Mouse (Mus musculus) neural tube, embryonic 13.5 days (tissue): ENCODE data around the gene Brd1. TPM values are rescaled to one million over a fixed set of nuclear protein-coding genes. Genes with fewer than 3 reads are reported as not detected.
"Not testable (repeated sequence)": the region's sequence is repeated elsewhere in the genome, so short reads cannot be mapped to it uniquely, and the experiment has no call there.

Source experiments
- ATAC-seq: fragments of 200-750 bp; cut with Nextera tagmentation; 2 replicates; pipeline ENCODE4 v1.8.0; 2017; ENCODE audit warnings: low read depth, mild to moderate bottlenecking, moderate TSS enrichment, moderate library complexity
- H3K27ac ChIP-seq: fragments of 300-500 bp; sonication (generic); replicated peaks from 2 replicates; pipeline ENCODE4 v1.5.1; 2015; ENCODE audit warnings: moderate library complexity, mild to moderate bottlenecking, inconsistent platforms
- H3K27me3 ChIP-seq: fragments of 300-500 bp; sonication (generic); 2 replicates; pipeline ENCODE4 v1.6.1; 2015; ENCODE audit warnings: mild to moderate bottlenecking, inconsistent platforms
- H3K36me3 ChIP-seq: fragments of 300-500 bp; sonication (generic); 2 replicates; pipeline ENCODE4 v1.6.1; 2015; ENCODE audit warnings: mild to moderate bottlenecking, inconsistent platforms
- H3K4me1 ChIP-seq: fragments of 300-500 bp; sonication (generic); replicated peaks from 2 replicates; pipeline ENCODE4 v1.6.1; 2015; ENCODE audit warnings: inconsistent platforms
- H3K4me2 ChIP-seq: fragments of 300-500 bp; sonication (generic); 2 replicates; pipeline ENCODE4 v1.6.1; 2015; ENCODE audit warnings: inconsistent platforms, mild to moderate bottlenecking, moderate library complexity
- H3K4me3 ChIP-seq: fragments of 300-500 bp; sonication (generic); 2 replicates; pipeline ENCODE4 v1.5.1; 2015; ENCODE audit warnings: mild to moderate bottlenecking, inconsistent platforms
- H3K9ac ChIP-seq: fragments of 300-500 bp; sonication (generic); 2 replicates; pipeline ENCODE4 v1.6.1; 2015; ENCODE audit warnings: moderate library complexity, mild to moderate bottlenecking, inconsistent platforms
- H3K9me3 ChIP-seq: fragments of 300-500 bp; sonication (generic); 2 replicates; pipeline ENCODE4 v1.6.1; 2016; ENCODE audit warnings: inconsistent platforms
- WGBS: fragments of 180-500 bp; shearing (Covaris S2); methylation state at CpG from one replicate; pipeline ENCODE4 v1.1.7; 2015; 5-methylcytosine and 5-hydroxymethylcytosine counted together
- polyA plus RNA-seq: library from polyadenylated mRNA; unstranded; fragments of >200 nt; fragmentation: Nextera tagmentation; extraction: Ambion mirVana; gene quantifications from 2 replicates; pipeline ENCODE4 v1.2.1, GENCODE M21; 2015

The Brd1 gene
- polyA plus RNA-seq, result 18.1 and 20.3 TPM in 2 replicates

GRCm38 (mm10) chr15:88733834-88734571 lies at the start of gene Brd1:
Gene Brd1 (minus strand): TSS chr15:88734233.
- H3K27ac ChIP-seq, result peak within 1 kb of the TSS; percentile 88
- under 1% methylated on average over 53 of the region's 103 CpGs for WGBS
- peak within 1 kb of the TSS; percentile 99 for H3K4me3 ChIP-seq
- peak within 1 kb of the TSS; percentile 99 for H3K4me2 ChIP-seq
- ATAC-seq, result peak; percentile 85
- no peaks in the 10 kb centered on the region for H3K9me3 ChIP-seq
- H3K36me3 ChIP-seq, result peaks cover 19% of the 10 kb centered on the region
- peak within 1 kb of the TSS; percentile 99 for H3K9ac ChIP-seq
- peaks cover 35% of the 10 kb centered on the region for H3K4me1 ChIP-seq
- H3K27me3 ChIP-seq, result no peaks in the 10 kb centered on the region

DNA sequence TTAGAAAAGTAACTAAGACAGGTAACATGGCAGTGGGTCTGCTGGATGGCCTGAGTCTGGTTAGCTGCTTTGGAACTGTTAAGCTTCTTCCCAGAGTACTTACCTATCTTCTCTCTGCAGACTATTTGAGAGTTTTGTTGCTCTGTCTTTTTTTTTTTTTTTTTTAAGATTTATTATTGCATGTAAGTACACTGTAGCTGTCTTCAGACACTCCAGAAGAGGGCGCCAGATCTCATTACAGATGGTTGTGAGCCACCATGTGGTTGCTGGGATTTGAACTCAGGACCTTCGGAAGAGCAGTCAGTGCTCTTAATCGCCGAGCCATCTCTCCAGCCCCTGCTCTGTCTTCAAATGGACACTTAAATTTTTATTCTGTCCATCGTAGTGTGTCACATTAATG lies 40.6 kb upstream of the Brd1 start:
- Histone ChIP-seq H3K9me3 (peaks cover 12% of the 10 kb centered on the region), H3K36me3 (peaks cover 67% of the 10 kb centered on the region)
- ATAC-seq, H3K27ac ChIP-seq, H3K4me3 ChIP-seq, H3K4me1 ChIP-seq, H3K9ac ChIP-seq, H3K4me2 ChIP-seq, H3K27me3 ChIP-seq: not testable (repeated sequence)
- WGBS, result 93% methylated on average over 5 of the region's 5 CpGs

GRCm38 (mm10) chr15:88768537-88768936 lies 34.5 kb upstream of the Brd1 start:
- Histone ChIP-seq H3K27me3 (no peaks in the 10 kb centered on the region), H3K27ac (no peak overlapping the region), H3K36me3 (peaks cover 67% of the 10 kb centered on the region), H3K4me3 (no peak overlapping the region), H3K9ac (no peak overlapping the region), H3K9me3 (peaks cover 12% of the 10 kb centered on the region), H3K4me2 (no peak overlapping the region), H3K4me1 (no peaks in the 10 kb centered on the region)
- WGBS, result 85% methylated on average over 1 of the region's 1 CpGs
- no peak for ATAC-seq

GRCm38 (mm10) chr15:88766139-88766538 lies 32.1 kb upstream of the Brd1 start:
- 94% methylated on average over 2 of the region's 2 CpGs for WGBS
- peaks cover 61% of the 10 kb centered on the region for H3K36me3 ChIP-seq
- H3K4me1 ChIP-seq, ATAC-seq, H3K27me3 ChIP-seq, H3K9ac ChIP-seq, H3K4me2 ChIP-seq, H3K4me3 ChIP-seq, H3K27ac ChIP-seq, H3K9me3 ChIP-seq: not testable (repeated sequence)

DNA sequence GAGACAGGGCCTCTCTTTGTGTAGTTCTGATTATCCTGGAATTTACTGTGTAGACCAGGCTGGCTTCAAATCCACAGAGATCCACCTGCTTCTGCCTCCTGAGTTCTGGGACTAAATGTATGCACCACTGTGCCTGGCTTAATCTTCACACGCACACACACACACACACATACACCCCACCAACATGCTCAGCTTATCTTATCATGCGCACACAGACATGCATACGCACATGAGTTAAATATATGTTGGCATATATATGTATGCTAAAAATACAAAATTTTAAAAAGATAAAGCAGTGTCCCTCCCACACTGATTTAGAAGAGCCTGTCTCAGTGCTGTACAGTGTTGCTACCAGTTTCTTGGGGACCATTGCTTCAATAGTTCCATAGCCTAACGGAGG lies 27.5 kb upstream of the Brd1 start:
- Histone ChIP-seq H3K4me3 (no peak overlapping the region), H3K4me1 (no peaks in the 10 kb centered on the region), H3K36me3 (peaks cover 77% of the 10 kb centered on the region), H3K27me3 (no peaks in the 10 kb centered on the region), H3K4me2 (no peak overlapping the region), H3K9ac (no peak overlapping the region), H3K9me3 (no peaks in the 10 kb centered on the region), H3K27ac (no peak overlapping the region)
- WGBS, result 95% methylated on average over 4 of the region's 4 CpGs
- ATAC-seq, result no peak

DNA sequence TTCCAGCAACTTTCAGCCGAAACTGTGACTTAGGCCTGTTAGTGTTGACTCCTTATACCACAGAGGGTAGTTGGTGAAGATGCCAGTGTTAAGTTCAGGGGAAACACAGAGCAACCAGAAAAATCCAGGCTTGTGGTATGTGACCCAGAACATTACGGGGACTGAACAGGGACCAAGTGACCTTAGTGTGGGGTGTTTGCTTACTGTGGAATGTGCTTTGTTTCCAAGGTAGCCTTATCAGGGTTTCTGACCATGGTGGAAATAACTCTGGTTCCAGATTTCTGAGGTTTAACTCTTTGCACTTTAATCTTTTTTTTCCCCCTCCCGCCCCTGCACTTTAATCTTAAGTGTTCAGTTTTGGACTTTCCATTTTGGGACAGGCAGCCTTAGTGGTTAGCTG lies 24.0 kb upstream of the Brd1 start:
- no peak overlapping the region for H3K4me2 ChIP-seq
- WGBS, result 91% methylated on average over 3 of the region's 3 CpGs
- H3K9ac ChIP-seq, result no peak overlapping the region
- H3K27ac ChIP-seq, result no peak overlapping the region
- no peak for ATAC-seq
- no peak overlapping the region for H3K4me3 ChIP-seq
- H3K36me3 ChIP-seq, result peaks cover 70% of the 10 kb centered on the region
- H3K4me1 ChIP-seq, result peaks cover 19% of the 10 kb centered on the region
- H3K9me3 ChIP-seq, result no peaks in the 10 kb centered on the region
- no peaks in the 10 kb centered on the region for H3K27me3 ChIP-seq

DNA sequence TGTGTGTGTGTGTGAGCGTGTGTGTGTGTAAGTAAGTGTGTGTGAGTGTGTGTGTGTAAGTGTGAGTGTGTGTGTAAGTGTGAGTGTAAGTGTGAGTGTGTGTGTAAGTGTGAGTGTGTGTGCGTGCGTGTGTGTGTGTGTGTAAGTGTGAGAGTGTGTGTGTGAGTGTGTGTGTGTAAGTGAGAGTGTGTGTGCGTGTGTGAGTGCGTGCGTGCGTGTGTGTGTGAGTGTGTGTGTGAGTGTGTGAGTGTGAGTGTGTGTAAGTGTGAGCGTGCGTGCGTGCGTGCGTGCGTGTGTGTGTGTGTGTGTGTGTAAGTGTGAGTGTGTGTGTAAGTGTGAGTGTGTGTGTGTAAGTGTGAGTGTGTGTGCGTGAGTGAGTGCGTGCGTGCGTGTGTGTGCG lies 21.7 kb upstream of the Brd1 start:
- WGBS, result 98% methylated on average over 18 of the region's 18 CpGs
- Histone ChIP-seq H3K9ac (no peak overlapping the region), H3K27ac (no peak overlapping the region), H3K9me3 (no peaks in the 10 kb centered on the region), H3K4me1 (peaks cover 29% of the 10 kb centered on the region), H3K4me2 (no peak overlapping the region), H3K36me3 (peaks cover 48% of the 10 kb centered on the region), H3K4me3 (no peak overlapping the region), H3K27me3 (no peaks in the 10 kb centered on the region)
- no peak for ATAC-seq

GRCm38 (mm10) chr15:88754896-88755295 lies 20.9 kb upstream of the Brd1 start:
- Histone ChIP-seq H3K4me2 (no peak overlapping the region), H3K4me3 (no peak overlapping the region), H3K36me3 (peaks cover 40% of the 10 kb centered on the region), H3K9me3 (no peaks in the 10 kb centered on the region), H3K9ac (no peak overlapping the region), H3K27ac (no peak overlapping the region), H3K4me1 (peaks cover 34% of the 10 kb centered on the region), H3K27me3 (no peaks in the 10 kb centered on the region)
- no peak for ATAC-seq
- 95% methylated on average over 2 of the region's 2 CpGs for WGBS

GRCm38 (mm10) chr15:88752403-88752733 lies 18.3 kb upstream of the Brd1 start:
- H3K4me1 ChIP-seq, result peaks cover 34% of the 10 kb centered on the region
- no peak for ATAC-seq
- H3K36me3 ChIP-seq, result peaks cover 16% of the 10 kb centered on the region
- peak overlapping the region; percentile 60 for H3K4me2 ChIP-seq
- peak overlapping the region; percentile 95 for H3K27ac ChIP-seq
- H3K9ac ChIP-seq, result peak overlapping the region; percentile 93
- WGBS, result under 1% methylated on average over 8 of the region's 8 CpGs
- H3K9me3 ChIP-seq, result no peaks in the 10 kb centered on the region
- H3K4me3 ChIP-seq, result peak overlapping the region; percentile 85
- H3K27me3 ChIP-seq, result no peaks in the 10 kb centered on the region

GRCm38 (mm10) chr15:88751564-88752402 lies 17.8 kb upstream of the Brd1 start, which contains the start of gene Zbed4:
Gene Zbed4 (plus strand): TSS chr15:88751660.
- peak within 1 kb of the TSS; percentile 87 for H3K4me2 ChIP-seq
- H3K4me3 ChIP-seq, result peak within 1 kb of the TSS; percentile 85
- no peaks in the 10 kb centered on the region for H3K27me3 ChIP-seq
- peak within 1 kb of the TSS; percentile 95 for H3K27ac ChIP-seq
- under 1% methylated on average over 110 of the region's 119 CpGs for WGBS
- peaks cover 34% of the 10 kb centered on the region for H3K4me1 ChIP-seq
- no peaks in the 10 kb centered on the region for H3K9me3 ChIP-seq
- peak within 1 kb of the TSS; percentile 93 for H3K9ac ChIP-seq
- peaks cover 10% of the 10 kb centered on the region; the same call in 1 of the 2 replicates for H3K36me3 ChIP-seq
- ATAC-seq, result peak; percentile 84; the same call in 1 of the 2 replicates

GRCm38 (mm10) chr15:88750677-88751563 lies 16.9 kb upstream of the Brd1 start:
- H3K9ac ChIP-seq, result peak overlapping the region; percentile 75
- peak overlapping the region; percentile 95 for H3K27ac ChIP-seq
- WGBS, result 6% methylated on average over 53 of the region's 54 CpGs
- H3K4me1 ChIP-seq, result peaks cover 34% of the 10 kb centered on the region
- 0 out of 2 replicates have a peak, but pooled peaks cover 6% of the 10 kb centered on the region for H3K36me3 ChIP-seq
- peak; percentile 98 for ATAC-seq
- H3K4me3 ChIP-seq, result peak overlapping the region; percentile 85
- H3K4me2 ChIP-seq, result peak overlapping the region; percentile 87
- no peaks in the 10 kb centered on the region for H3K9me3 ChIP-seq
- H3K27me3 ChIP-seq, result no peaks in the 10 kb centered on the region
